Mouse (Mus musculus) lung, postnatal 0 days (tissue): ENCODE data around the gene Gm13283.
"Not testable (repeated sequence)": the region's sequence is repeated elsewhere in the genome, so short reads cannot be mapped to it uniquely, and the experiment has no call there.

Source experiments
- CTCF ChIP-seq: IDR thresholded peaks from 2 replicates; pipeline ENCODE4 v1.5.1; 2016; ENCODE audit warnings: antibody characterized with exemption, mild to moderate bottlenecking
- EP300 ChIP-seq: IDR thresholded peaks from 2 replicates; pipeline ENCODE4 v1.6.1; 2016; ENCODE audit warnings: antibody characterized with exemption, mild to moderate bottlenecking, control low read depth

DNA sequence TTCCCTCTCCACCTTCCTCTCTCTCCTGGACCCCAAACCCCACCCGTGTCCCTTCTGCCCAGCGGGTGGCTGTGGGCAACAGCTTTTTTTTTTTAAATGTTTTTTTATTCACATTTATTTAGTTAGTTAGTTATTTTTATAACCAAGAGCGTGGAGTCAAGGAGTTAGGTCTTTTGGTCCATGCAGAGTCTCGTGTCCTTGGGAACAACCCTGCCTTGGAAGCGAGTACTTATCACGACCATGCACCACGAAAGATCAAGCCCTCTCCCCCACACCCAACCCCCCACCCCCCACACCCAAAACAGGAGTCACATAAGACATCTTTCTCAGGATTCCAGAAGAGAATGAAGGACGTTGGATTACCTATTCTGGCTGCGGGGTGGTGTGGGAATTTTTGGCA, 2.4 kb downstream of the Gm13283 start:
- not testable (repeated sequence) for TF ChIP-seq CTCF, EP300
